Mouse (Mus musculus) testis, adult 2 months (tissue): ENCODE measurements around the gene Pbp2. TPM values are rescaled to one million over a fixed set of nuclear protein-coding genes. Genes with fewer than 3 reads are reported as not detected.

ENCODE experiments used
- H3K27ac ChIP-seq: fragments of 200-500 bp; 2 replicates; pipeline ENCODE4 v1.5.1; 2012; ENCODE audit warnings: low read depth, low read length; ENCODE audit not compliant: control insufficient read depth, insufficient read depth
- H3K27me3 ChIP-seq: fragments of 200-500 bp; 2 replicates; pipeline ENCODE4 v1.6.1; 2012; ENCODE audit warnings: mild to moderate bottlenecking, low read length, moderate library complexity; ENCODE audit not compliant: control insufficient read depth, insufficient read depth
- H3K36me3 ChIP-seq: fragments of 200-500 bp; 2 replicates; pipeline ENCODE4 v1.6.1; 2012; ENCODE audit warnings: mild to moderate bottlenecking, low read length; ENCODE audit not compliant: control insufficient read depth, insufficient read depth
- H3K4me1 ChIP-seq: fragments of 200-500 bp; 2 replicates; pipeline ENCODE4 v1.6.1; 2012; ENCODE audit warnings: low read length; ENCODE audit not compliant: control insufficient read depth, insufficient read depth
- H3K4me3 ChIP-seq: fragments of 200-500 bp; 2 replicates; pipeline ENCODE4 v1.5.1; 2012; ENCODE audit warnings: low read depth, mild to moderate bottlenecking, low read length, moderate library complexity, mixed read lengths; ENCODE audit not compliant: control insufficient read depth
- CTCF ChIP-seq: fragments of 200-500 bp; IDR thresholded peaks from 2 replicates; pipeline ENCODE4 v1.5.1; 2012; ENCODE audit warnings: low read depth, mild to moderate bottlenecking, inconsistent platforms, low read length, moderate library complexity; ENCODE audit not compliant: control insufficient read depth, insufficient read depth, insufficient replicate concordance
- POLR2A ChIP-seq: fragments of 200-500 bp; IDR thresholded peaks from 2 replicates; pipeline ENCODE4 v1.6.1; 2012; ENCODE audit warnings: low read depth, mild to moderate bottlenecking, inconsistent platforms, low read length, moderate library complexity; ENCODE audit not compliant: control insufficient read depth
- polyA plus RNA-seq: library from polyadenylated mRNA; depleted of rRNA; stranded (reverse); fragments of >200 nt; gene quantifications from 2 replicates; pipeline ENCODE4 v1.2.3, GENCODE M21; 2012

The Pbp2 gene
- polyA plus RNA-seq, 1 experiment = 235 TPM

DNA sequence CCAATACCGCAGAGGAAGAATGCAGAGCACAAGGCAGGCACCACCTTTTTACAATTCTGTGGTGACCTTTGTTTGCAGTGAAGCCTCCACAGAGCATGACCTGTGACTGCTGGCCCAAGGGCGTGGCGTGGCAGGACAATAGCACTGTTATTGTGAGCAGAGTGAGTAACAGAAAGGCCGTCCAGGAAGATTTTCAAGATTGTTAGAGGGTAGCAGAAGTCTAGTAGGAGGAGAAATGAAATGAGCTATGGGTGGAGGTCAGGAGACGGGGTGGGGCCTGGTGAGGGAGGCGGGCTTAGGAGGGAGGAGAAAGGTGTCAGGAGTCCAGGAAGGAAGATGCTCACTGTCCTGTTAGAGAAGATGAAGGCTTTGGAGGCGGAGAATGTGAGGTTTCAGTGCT is 12.5 kb upstream of the Pbp2 start:
- no peak overlapping the region for H3K4me3 ChIP-seq
- H3K36me3 ChIP-seq = no peaks in the 10 kb centered on the region
- no peaks in the 10 kb centered on the region for H3K27me3 ChIP-seq
- no peak overlapping the region for H3K27ac ChIP-seq
- H3K4me1 ChIP-seq = peaks cover 4% of the 10 kb centered on the region
- TF ChIP-seq CTCF (no peak), POLR2A (no peak)

DNA sequence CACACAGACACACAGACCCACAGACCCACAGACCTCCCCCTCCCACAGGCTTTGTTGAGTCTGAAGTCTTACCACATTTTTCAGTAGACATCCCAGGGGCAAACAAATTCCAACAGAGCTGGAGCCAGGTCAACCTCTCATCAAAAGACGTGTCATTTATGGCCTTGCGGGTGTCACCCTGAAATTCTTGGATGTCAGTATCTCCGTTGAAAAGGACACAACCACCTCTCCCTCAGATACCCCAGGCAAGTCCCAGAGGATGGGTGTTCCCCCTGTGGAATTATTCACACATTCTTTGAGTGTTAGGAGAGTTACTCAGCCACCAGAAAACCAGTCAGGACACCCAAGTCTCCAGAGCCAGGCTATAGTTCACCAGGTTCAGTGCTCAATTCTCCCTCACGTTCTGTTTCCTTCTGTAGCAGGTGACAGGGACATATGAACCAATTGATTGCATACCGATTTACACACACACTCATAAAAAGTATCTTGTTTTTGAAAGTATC is 9.3 kb upstream of the Pbp2 start:
- Histone ChIP-seq H3K4me3 (no peak overlapping the region), H3K27ac (no peak overlapping the region), H3K27me3 (no peaks in the 10 kb centered on the region), H3K36me3 (no peaks in the 10 kb centered on the region), H3K4me1 (peaks cover 4% of the 10 kb centered on the region)
- no peak for TF ChIP-seq CTCF
- TF ChIP-seq POLR2A = no peak

DNA sequence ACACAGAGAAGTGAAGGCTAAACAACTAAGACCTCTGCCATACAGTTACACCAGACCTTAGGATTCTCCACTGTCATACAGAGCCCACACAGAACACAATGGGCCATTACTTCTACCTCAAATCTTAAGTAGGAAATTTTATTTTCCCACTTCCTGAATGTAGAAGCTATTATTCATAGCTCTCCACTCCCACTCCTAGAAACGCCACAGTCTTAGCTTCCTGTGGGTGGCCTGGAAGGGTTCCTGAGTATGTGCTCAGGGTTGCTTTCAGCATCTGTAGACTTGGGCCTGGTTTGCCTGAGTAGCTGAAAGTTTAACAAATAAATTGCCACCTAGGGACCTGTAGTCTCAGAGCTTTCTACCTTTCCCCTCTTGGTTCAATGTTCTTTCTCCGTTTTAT is 5.9 kb upstream of the Pbp2 start:
- TF ChIP-seq POLR2A = no peak
- no peak for TF ChIP-seq CTCF
- H3K36me3 ChIP-seq = no peaks in the 10 kb centered on the region
- H3K4me1 ChIP-seq = no peaks in the 10 kb centered on the region
- no peak overlapping the region for H3K4me3 ChIP-seq
- no peaks in the 10 kb centered on the region for H3K27me3 ChIP-seq
- no peak overlapping the region for H3K27ac ChIP-seq

DNA sequence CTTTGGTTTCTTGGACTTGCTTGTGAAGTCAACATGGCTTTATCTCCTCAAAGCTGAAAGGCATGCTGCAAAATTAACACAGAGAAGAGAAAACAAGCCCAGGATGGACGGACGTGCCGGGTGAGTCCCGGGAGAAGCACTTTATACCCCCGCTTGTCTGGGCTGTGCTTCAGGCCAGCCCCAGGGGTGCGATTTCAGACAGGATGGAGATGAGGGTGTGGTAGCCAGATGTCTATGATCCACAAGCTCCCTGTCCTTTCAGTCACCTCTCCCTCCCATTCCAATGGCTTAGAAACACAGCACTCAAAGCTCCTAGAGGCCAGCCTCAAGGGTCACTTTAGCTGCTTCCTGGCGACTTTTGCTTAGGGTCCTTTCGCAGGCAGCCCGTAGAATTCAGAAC is 3.8 kb upstream of the Pbp2 start:
- TF ChIP-seq CTCF = no peak
- no peak for TF ChIP-seq POLR2A
- Histone ChIP-seq H3K4me3 (no peak overlapping the region), H3K27ac (no peak overlapping the region), H3K36me3 (no peaks in the 10 kb centered on the region), H3K27me3 (no peaks in the 10 kb centered on the region), H3K4me1 (peaks cover 7% of the 10 kb centered on the region)

DNA sequence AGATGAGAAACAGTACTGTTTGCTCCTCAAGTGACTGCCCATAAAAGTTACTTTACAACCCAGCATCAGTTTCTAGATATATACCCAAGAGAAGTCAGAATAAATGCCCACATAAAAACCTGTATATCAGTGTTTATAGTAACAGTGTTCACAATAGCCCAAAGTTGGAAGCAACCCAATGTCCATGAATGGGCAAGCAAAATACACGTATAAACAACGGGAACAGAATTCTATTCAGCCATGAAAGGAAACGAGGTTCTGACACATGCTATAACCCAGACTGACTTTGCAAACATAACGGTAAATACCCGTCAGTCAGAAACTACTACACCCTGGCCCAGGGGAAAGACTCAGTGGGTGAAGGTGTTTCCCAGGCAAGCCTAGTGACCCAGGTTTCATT is 1.8 kb upstream of the Pbp2 start:
- TF ChIP-seq CTCF (no peak), POLR2A (no peak)
- Histone ChIP-seq H3K36me3 (no peaks in the 10 kb centered on the region), H3K27me3 (no peaks in the 10 kb centered on the region), H3K27ac (no peak overlapping the region), H3K4me3 (no peak overlapping the region), H3K4me1 (peaks cover 7% of the 10 kb centered on the region)

DNA sequence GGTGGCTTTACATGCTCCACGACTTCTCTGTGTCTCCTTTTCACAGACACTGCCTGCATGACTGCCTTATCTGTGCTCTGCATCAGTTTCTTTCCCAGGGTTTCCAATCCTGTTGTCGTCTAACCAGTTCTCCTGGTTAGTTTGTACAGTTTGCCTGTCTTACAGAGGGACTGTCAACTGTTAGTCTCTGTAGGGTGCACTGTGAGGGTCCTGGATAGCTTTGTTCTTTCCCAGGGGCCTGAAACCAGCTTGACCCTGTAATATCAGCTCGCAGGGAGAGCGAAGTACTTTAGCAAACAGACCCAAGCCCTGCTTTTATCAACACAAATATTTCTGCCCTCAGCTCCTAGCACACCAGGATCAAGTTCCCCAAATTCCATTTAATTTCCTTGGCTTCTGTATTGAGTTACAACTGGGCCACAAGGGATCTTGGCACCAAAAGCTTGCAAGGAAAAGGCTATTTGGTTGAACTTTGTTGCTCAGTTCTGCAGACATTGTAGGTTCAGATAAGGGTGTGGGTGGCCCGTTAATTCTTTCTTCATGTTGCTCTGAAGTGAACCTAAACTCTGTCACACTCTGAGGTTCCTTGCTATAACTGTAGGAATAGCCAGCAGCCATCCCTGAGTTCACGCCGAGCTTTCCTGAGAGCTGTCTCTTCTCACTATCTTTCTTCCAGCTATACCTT is 5.5 kb downstream of the Pbp2 start:
- Histone ChIP-seq H3K4me1 (peaks cover 2% of the 10 kb centered on the region), H3K27me3 (no peaks in the 10 kb centered on the region), H3K4me3 (no peak overlapping the region), H3K27ac (no peak overlapping the region), H3K36me3 (no peaks in the 10 kb centered on the region)
- TF ChIP-seq CTCF (no peak), POLR2A (no peak)

DNA sequence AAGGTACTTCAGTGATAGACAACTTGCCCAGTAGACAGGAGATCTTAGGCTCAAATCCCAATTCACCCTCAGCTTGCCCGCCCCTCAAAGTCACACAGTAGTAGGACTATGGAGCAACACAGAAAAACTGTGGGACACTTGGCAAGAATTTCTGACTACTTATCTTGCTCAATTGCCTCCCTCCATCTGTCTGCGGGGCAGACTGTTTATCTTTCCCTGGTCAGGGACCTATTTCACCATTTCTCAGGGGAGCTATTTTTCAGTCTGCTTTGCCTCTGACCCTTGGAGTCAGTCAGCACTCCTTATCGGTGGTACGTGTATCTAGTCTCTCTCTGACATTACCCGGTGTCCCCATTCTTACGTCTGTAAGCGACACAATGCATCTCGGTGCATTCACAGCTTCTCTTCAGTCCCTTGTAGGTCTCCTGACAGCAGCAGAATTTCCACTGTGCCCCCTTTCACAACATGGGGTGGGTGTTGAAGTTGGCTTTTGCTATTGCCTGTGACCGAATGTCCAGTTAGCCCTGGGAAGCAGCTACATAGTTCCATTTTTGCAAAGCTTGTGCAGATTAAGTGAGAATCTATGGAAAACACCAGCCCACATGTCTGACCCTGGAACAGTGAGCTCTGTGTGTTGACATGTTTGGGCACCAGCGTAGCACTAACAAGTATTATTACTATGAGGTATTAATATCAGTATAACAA is 7.6 kb downstream of the Pbp2 start:
- H3K27ac ChIP-seq = no peak overlapping the region
- no peaks in the 10 kb centered on the region for H3K4me1 ChIP-seq
- no peaks in the 10 kb centered on the region for H3K27me3 ChIP-seq
- H3K4me3 ChIP-seq = no peak overlapping the region
- H3K36me3 ChIP-seq = no peaks in the 10 kb centered on the region
- TF ChIP-seq CTCF = no peak
- no peak for TF ChIP-seq POLR2A

DNA sequence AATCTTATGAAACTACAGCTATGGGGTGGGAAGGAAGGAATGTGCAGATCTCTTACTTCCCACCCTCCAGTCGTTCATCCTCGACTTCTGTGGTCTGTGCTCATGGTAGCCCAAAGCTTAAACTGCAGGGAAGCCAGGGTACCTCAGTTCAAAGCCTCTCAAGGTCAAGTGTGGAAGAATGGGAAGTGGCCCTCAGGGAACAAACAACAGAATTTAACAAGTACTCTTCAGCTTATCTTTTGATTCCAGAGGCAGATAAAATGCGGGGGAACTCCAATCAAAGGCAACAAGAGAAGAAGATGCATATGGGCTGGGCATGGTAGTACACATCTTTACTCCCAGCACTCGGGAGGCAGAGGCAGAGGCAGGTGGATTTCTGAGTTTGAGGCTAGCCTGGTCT is 9.7 kb downstream of the Pbp2 start:
- Histone ChIP-seq H3K4me1 (peaks cover 7% of the 10 kb centered on the region; the same call in 1 of the 2 replicates), H3K36me3 (no peaks in the 10 kb centered on the region), H3K27ac (no peak overlapping the region), H3K27me3 (no peaks in the 10 kb centered on the region), H3K4me3 (no peak overlapping the region)
- no peak for TF ChIP-seq POLR2A
- no peak for TF ChIP-seq CTCF
